Mouse (Mus musculus) spleen, adult 2 months (tissue): Measurements from ENCODE around the gene Zfp597. TPM values are rescaled to one million over a fixed set of nuclear protein-coding genes. Genes with fewer than 3 reads are reported as not detected.

Experiments used
- DNase-seq, 2 experiments: peaks; one replicate each; pipeline versions ENCODE4 v3.0.0 to v3.0.0-alpha.2; 2012 to 2021; ENCODE audit warnings: low spot score in 2 of 2, low read depth in 1 of 2
- H3K27ac ChIP-seq: fragments of 200-500 bp; 2 replicates; pipeline ENCODE4 v1.5.1; 2012; ENCODE audit warnings: low read length, inconsistent platforms; ENCODE audit not compliant: insufficient read depth
- H3K27me3 ChIP-seq: fragments of 200-500 bp; 2 replicates; pipeline ENCODE4 v1.6.1; 2012; ENCODE audit warnings: mild to moderate bottlenecking, moderate library complexity, low read length, inconsistent platforms; ENCODE audit not compliant: control insufficient read depth, insufficient read depth
- H3K36me3 ChIP-seq: fragments of 200-500 bp; 2 replicates; pipeline ENCODE4 v1.6.1; 2012; ENCODE audit warnings: mild to moderate bottlenecking, low read length, inconsistent platforms; ENCODE audit not compliant: control insufficient read depth, insufficient read depth
- H3K4me1 ChIP-seq: fragments of 200-500 bp; 2 replicates; pipeline ENCODE4 v1.6.1; 2011; ENCODE audit warnings: inconsistent platforms; ENCODE audit not compliant: control insufficient read depth, insufficient read depth, insufficient read length
- H3K4me3 ChIP-seq: fragments of 200-500 bp; 2 replicates; pipeline ENCODE4 v1.5.1; 2011; ENCODE audit warnings: mild to moderate bottlenecking, inconsistent platforms; ENCODE audit not compliant: insufficient read depth, insufficient read length; ENCODE audit errors: extremely low read depth
- CTCF ChIP-seq: fragments of 200-500 bp; IDR thresholded peaks from 2 replicates; pipeline ENCODE4 v1.5.1; 2011; ENCODE audit warnings: mild to moderate bottlenecking, inconsistent platforms; ENCODE audit not compliant: insufficient read depth, insufficient read length, insufficient replicate concordance; ENCODE audit errors: extremely low read depth
- POLR2A ChIP-seq: fragments of 200-500 bp; IDR thresholded peaks from 2 replicates; pipeline ENCODE4 v1.6.1; 2011; ENCODE audit warnings: low read depth, low read length, inconsistent platforms
- WGBS: fragments of 180-500 bp; shearing (Covaris S2); methylation state at CpG from one replicate; pipeline ENCODE4 v1.1.7; 2018; 5-methylcytosine and 5-hydroxymethylcytosine counted together
- polyA plus RNA-seq: library from polyadenylated mRNA; depleted of rRNA; stranded (reverse); fragments of >200 nt; gene quantifications from 2 replicates; pipeline ENCODE4 v1.2.3, GENCODE M21; 2012

Zfp597 gene
- polyA plus RNA-seq, 1 experiment, result 3.1 TPM

DNA sequence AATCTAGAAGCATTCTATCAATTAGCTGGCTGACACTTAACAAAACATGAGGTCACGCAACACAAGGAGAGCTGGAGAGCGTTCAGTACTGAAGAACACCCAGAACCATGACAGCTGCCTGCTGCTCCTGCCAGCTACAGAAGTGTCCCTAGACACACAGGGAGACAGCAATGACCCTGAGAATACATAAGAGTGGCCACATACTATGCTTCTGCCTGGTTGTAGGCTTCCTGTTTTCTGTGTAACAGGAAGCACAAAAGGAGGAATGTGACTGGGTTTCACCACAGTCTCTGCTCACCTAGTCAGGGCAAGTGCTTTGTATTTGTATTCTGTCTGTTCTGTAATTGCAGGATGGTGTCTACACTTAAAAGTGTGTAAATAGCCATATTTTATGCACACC, 36.4 kb upstream of the Zfp597 start:
- H3K36me3 ChIP-seq, result peaks cover 35% of the 10 kb centered on the region
- no peak overlapping the region for H3K4me3 ChIP-seq
- H3K27ac ChIP-seq, result no peak overlapping the region
- H3K27me3 ChIP-seq, result no peaks in the 10 kb centered on the region; the same call in 1 of the 2 replicates
- 94% methylated on average over 2 of the region's 2 CpGs for WGBS
- DNase-seq, result no peak
- TF ChIP-seq CTCF (no peak), POLR2A (no peak)
- H3K4me1 ChIP-seq, result no peaks in the 10 kb centered on the region

DNA sequence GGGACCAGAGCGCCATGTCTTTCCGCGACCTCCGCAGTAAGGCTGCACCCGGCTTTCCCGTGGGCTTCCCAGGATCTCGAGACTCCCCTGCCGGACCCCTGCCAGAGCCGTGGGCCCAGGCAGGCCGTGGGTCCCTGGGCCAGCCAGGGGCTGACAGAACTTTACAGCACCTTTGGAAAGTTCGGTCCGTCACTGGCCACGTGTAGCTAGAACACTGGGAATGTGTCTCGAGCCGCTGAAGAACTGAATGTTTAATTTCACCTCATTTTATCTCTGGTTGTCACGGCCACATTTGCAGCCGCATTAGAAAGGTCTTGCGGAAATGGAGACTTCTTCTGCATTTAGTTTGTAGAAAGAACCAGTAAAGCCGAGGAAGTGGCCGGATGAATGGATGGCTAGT, 24.8 kb upstream of the Zfp597 start:
- no peaks in the 10 kb centered on the region for H3K4me1 ChIP-seq
- H3K36me3 ChIP-seq, result peaks cover 12% of the 10 kb centered on the region
- H3K27me3 ChIP-seq, result no peaks in the 10 kb centered on the region
- peak overlapping the region; percentile 54; the same call in 1 of the 2 replicates for H3K27ac ChIP-seq
- no peak for DNase-seq
- H3K4me3 ChIP-seq, result peak overlapping the region; percentile 71
- TF ChIP-seq CTCF, result no peak
- TF ChIP-seq POLR2A, result no peak
- 2% methylated on average over 20 of the region's 20 CpGs for WGBS

DNA sequence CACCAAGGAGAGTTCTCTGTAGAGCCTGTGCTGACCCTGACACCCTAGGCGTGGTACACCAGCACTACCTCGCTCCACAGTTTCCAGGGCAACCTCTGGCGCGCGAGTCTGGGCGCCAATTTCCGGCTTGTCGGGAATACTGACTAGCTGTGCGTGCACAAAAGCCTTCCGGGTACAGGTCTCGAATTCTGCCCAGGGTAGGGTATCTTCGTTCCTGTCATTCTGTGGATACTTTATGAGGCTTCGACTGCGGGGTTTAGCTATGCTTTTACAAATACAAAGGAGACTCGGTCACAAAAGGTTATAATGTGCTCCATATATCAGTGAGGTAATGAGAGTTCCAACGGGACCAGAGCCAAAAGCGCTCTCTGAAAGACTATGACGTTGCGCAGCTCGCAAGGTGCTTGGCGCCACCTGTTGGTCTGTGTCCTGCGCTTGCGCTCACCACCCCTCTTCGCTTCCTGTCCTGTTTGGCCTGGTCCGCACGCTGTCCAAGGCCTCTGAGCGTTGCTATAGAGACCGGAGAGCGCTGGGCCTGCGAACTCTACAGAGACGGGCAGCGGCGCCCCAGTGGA, 24.3 kb upstream of the Zfp597 start, which contains the start of the genes 1700037C18Rik and Cluap1:
1700037C18Rik (minus strand) TSS at position 153 of the 575 bp plus-strand sequence.
Cluap1 (plus strand) TSS at position 265 of the 575 bp plus-strand sequence.
- Histone ChIP-seq H3K36me3 (peaks cover 16% of the 10 kb centered on the region), H3K4me3 (peak within 1 kb of the TSS; percentile 71), H3K4me1 (no peaks in the 10 kb centered on the region), H3K27me3 (no peaks in the 10 kb centered on the region), H3K27ac (peak within 1 kb of the TSS; percentile 68)
- TF ChIP-seq CTCF (peak; percentile 87), POLR2A (peak; percentile 33; the same call in 1 of the 2 replicates)
- DNase-seq, result peak; percentile 82 to 88
- WGBS, result under 1% methylated on average over 33 of the region's 33 CpGs

GRCm38 (mm10) chr16:3907471-3907870, 23.1 kb upstream of the Zfp597 start:
- TF ChIP-seq POLR2A, result no peak
- TF ChIP-seq CTCF, result no peak
- no peak for DNase-seq
- H3K4me3 ChIP-seq, result no peak overlapping the region
- no peaks in the 10 kb centered on the region for H3K4me1 ChIP-seq
- 72% methylated on average over 2 of the region's 2 CpGs for WGBS
- no peak overlapping the region for H3K27ac ChIP-seq
- H3K27me3 ChIP-seq, result no peaks in the 10 kb centered on the region
- H3K36me3 ChIP-seq, result peaks cover 18% of the 10 kb centered on the region

GRCm38 (mm10) chr16:3896553-3896952, 12.2 kb upstream of the Zfp597 start:
- no peak overlapping the region for H3K27ac ChIP-seq
- peaks cover 34% of the 10 kb centered on the region for H3K36me3 ChIP-seq
- peaks cover 13% of the 10 kb centered on the region for H3K4me1 ChIP-seq
- WGBS, result 94% methylated on average over 1 of the region's 1 CpGs
- no peak overlapping the region for H3K4me3 ChIP-seq
- TF ChIP-seq POLR2A (no peak), CTCF (no peak)
- no peaks in the 10 kb centered on the region for H3K27me3 ChIP-seq
- DNase-seq, result no peak

- Histone ChIP-seq H3K4me1 (peaks cover 13% of the 10 kb centered on the region), H3K36me3 (peaks cover 34% of the 10 kb centered on the region), H3K27ac (no peak overlapping the region), H3K27me3 (no peaks in the 10 kb centered on the region), H3K4me3 (no peak overlapping the region)
- TF ChIP-seq POLR2A (no peak), CTCF (no peak)
- no peak for DNase-seq
- 50% methylated on average over 6 of the region's 6 CpGs for WGBS
These were observed 11.7 kb upstream of the Zfp597 start for GRCm38 (mm10) chr16:3896046-3896445.

GRCm38 (mm10) chr16:3895173-3895792, 10.9 kb upstream of the Zfp597 start:
- peak overlapping the region; percentile 83 for H3K27ac ChIP-seq
- DNase-seq, result peak; percentile 53 to 78
- no peaks in the 10 kb centered on the region for H3K27me3 ChIP-seq
- peaks cover 27% of the 10 kb centered on the region for H3K36me3 ChIP-seq
- TF ChIP-seq POLR2A, result peak; percentile 89
- TF ChIP-seq CTCF, result no peak
- WGBS, result 7% methylated on average over 9 of the region's 9 CpGs
- H3K4me1 ChIP-seq, result peaks cover 13% of the 10 kb centered on the region
- peak overlapping the region; percentile 45 for H3K4me3 ChIP-seq
